Mouse (Mus musculus): Measurements from ENCODE around the gene Gm49673.
"Not testable (repeated sequence)": the region's sequence is repeated elsewhere in the genome, so short reads cannot be mapped to it uniquely, and the experiment has no call there.

The Gm49673 gene

GRCm38 (mm10) chr17:8147439-8148316, at the start of gene Gm49673, which contains the start of gene Rnaset2a:
Gene Gm49673 (minus strand): TSS chr17:8147788.
Gene Rnaset2a (minus strand): TSS chr17:8148097.
- peak; percentile 34 for DNase-seq (ENCODE audit: low spot score)

- DNase-seq (ENCODE audit: low spot score), result no peak
These were observed 48.2 kb upstream of the Gm49673 start for GRCm38 (mm10) chr17:8195685-8196376.

- DNase-seq (ENCODE audit: low spot score), result no peak
These were observed 46.1 kb upstream of the Gm49673 start for GRCm38 (mm10) chr17:8193678-8194077.

GRCm38 (mm10) chr17:8184217-8184616, 36.6 kb upstream of the Gm49673 start:
- no peak for DNase-seq (ENCODE audit: low spot score)

GRCm38 (mm10) chr17:8183815-8184214, 36.2 kb upstream of the Gm49673 start:
- no peak for DNase-seq (ENCODE audit: low spot score)

- DNase-seq (ENCODE audit: low spot score), result no peak
These were observed 29.5 kb upstream of the Gm49673 start for GRCm38 (mm10) chr17:8177090-8177489.

GRCm38 (mm10) chr17:8171081-8171480, 23.5 kb upstream of the Gm49673 start:
- DNase-seq (ENCODE audit: low spot score), result no peak

GRCm38 (mm10) chr17:8170331-8170730, 22.7 kb upstream of the Gm49673 start:
- no peak for DNase-seq (ENCODE audit: low spot score)

GRCm38 (mm10) chr17:8167436-8167835, 19.8 kb upstream of the Gm49673 start:
- not testable (repeated sequence) for DNase-seq (ENCODE audit: low spot score)

GRCm38 (mm10) chr17:8166454-8166853, 18.9 kb upstream of the Gm49673 start:
- DNase-seq (ENCODE audit: low spot score), result not testable (repeated sequence)

- peak; percentile 17 for DNase-seq (ENCODE audit: low spot score)
These were observed 18.4 kb upstream of the Gm49673 start for GRCm38 (mm10) chr17:8165977-8166376.

DNA sequence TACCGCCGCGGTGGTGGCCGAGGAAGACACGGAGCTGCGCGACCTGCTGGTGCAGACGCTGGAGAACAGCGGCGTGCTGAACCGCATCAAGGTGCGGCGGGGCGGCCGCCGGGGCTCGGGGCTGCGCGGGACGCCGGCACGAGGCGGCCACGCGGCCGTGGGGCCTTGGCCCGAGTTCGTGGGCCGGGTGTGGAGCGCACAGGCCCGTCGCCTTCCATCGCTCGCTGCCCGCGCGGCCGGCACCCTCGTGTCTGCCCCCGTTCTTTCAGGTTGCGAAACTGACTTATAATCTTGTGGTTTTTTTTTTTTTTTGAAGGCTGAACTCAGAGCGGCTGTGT, 18.0 kb upstream of the Gm49673 start:
- DNase-seq (ENCODE audit: low spot score), result peak; percentile 11

GRCm38 (mm10) chr17:8164701-8165607, 17.4 kb upstream of the Gm49673 start, which contains the start of gene Fgfr1op:
Gene Fgfr1op (plus strand): TSS chr17:8165501.
- DNase-seq (ENCODE audit: low spot score), result not testable (repeated sequence)

DNA sequence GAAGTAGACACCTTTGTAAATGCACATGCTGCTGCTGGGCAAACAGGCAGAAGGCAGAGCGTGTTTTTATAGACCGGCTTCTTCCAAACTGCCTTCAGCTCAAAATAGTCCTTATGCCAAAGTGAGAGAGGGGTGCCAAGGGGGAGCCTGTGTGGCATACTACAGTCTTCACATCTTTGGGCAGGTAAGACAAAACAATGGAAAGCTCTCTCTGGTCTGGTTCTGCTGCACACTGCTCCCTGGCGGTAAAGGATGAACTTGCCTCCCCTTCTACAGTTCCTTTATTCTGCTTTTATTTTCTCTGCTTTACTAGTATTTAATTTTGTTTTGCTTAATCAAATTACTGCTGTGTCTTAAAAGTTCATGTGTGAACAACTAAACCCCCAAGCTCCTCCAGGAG, 13.4 kb upstream of the Gm49673 start:
- not testable (repeated sequence) for DNase-seq (ENCODE audit: low spot score)

GRCm38 (mm10) chr17:8158627-8159026, 11.0 kb upstream of the Gm49673 start:
- DNase-seq (ENCODE audit: low spot score), result not testable (repeated sequence)

GRCm38 (mm10) chr17:8155982-8156381, 8.4 kb upstream of the Gm49673 start:
- DNase-seq (ENCODE audit: low spot score), result not testable (repeated sequence)

DNA sequence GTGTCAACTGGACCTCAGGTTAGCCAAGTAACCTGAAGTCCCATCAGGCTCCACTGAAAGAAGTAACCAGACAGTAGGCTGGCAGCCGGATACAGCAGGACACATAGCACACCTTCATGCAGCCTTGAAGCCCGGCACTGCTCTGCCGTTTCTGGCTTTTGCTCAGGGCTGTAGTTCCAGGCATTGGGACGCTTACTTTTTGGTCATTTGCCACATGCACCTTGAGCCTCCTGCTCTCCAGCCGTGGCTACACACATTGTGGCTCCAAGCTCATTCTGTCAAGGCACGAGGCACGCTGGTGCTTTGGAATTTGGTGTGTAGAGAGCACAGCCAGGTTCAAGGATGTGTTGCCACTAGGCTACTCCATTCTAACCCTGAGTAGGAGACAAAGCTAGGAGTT, 7.4 kb upstream of the Gm49673 start:
- DNase-seq (ENCODE audit: low spot score), result not testable (repeated sequence)

DNA sequence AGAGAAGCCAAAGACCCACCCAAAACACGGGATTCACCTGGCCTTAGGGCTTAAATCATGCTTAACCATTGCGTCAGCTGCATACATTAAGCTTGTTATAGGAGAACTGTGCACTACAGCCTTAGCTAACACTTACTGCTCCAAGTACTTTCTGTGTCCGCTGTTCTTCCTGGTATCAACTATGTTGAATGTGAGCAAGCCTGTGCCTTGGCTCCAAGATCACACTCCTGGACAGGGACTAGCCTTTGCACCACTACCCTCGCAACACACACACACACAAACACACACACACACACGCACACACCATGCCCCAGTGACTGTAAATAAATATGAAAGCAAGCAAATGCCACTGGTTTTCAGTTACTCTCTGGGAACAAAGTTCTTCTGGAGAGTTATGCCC, 657 bp downstream of the Gm49673 start:
- DNase-seq (ENCODE audit: low spot score), result not testable (repeated sequence)

DNA sequence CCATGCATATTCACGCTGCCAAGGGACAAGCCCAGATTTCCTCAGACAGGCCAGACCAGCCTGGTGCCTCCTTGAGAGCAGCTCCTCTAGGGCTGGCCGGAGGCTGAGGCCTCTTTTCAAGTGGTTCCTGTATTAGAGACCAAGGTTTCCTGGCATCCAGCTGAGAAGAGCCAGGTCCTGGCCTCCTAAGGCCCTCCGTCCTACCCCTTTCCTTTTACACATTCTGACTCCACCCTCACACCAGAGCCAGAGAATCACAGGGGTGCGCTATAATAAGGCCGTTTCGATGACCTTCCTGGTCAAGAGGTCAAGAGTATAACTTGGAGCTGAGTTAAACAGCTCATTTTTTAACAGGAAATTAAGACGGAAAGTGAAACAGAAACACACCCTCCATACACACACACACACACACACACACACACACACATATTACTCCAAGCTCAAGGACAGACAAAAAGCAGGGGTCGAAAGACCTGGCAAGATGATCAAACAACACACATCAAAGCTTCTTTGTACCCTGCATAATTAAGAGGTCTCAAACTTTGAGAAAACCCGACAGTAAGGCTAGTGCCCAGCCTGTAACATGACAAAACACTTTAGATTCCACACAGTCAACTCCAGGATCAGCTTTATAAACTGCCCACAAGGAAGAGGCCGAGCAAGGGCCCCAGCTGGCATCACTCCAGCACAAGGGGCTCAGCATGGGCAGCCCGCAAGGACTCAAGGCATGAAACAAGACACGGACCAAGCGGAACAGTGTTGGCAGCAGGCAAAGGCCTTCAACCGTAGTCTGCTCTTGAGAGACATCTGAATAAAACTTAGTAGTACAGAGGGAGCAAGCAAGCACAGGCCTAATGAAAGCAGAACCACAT, 3.5 kb downstream of the Gm49673 start:
- DNase-seq (ENCODE audit: low spot score), result not testable (repeated sequence)

DNA sequence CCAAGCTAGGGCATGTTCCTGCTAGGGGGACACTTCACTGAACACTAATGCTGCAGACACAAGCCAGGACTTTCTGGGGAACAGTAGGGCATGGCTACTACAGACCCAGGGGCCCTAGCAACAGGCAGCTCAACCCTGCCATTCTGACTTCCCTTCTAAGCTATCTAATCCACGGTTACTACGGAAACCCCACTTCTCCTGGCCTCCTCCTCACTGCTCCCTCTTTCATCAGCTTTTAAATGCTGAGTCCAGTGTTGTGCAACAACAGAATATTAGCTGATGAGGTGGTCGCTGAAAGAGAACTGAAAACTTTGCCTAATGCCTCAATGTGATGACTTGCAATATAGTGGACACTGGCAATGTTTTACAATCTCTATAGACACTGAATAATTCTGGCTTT, 7.4 kb downstream of the Gm49673 start:
- not testable (repeated sequence) for DNase-seq (ENCODE audit: low spot score)

- not testable (repeated sequence) for DNase-seq (ENCODE audit: low spot score)
These were observed 9.5 kb downstream of the Gm49673 start for GRCm38 (mm10) chr17:8138116-8138515.

Measured in c-Kit-positive CD71-positive TER-119-positive erythroid progenitor cells, embryonic 14.5 days (primary cell).